Mouse (Mus musculus) heart, postnatal 0 days (tissue): Measurements from ENCODE around the gene Cttn. TPM values are rescaled to one million over a fixed set of nuclear protein-coding genes. Genes with fewer than 3 reads are reported as not detected.

Experiments
- ATAC-seq: fragments of 200-750 bp; cut with Nextera tagmentation; 2 replicates; pipeline ENCODE4 v1.8.0; 2017; ENCODE audit warnings: low read depth, moderate number of reproducible peaks, moderate library complexity; ENCODE audit not compliant: insufficient read depth
- DNase-seq: peaks from one replicate; pipeline ENCODE4 v3.0.0-alpha.2; 2016; ENCODE audit warnings: low spot score
- H3K27ac ChIP-seq: fragments of 300-500 bp; sonication (generic); 2 replicates; pipeline ENCODE4 v1.5.1; 2014; ENCODE audit warnings: low read depth, mild to moderate bottlenecking
- H3K27me3 ChIP-seq: fragments of 300-500 bp; sonication (generic); 2 replicates; pipeline ENCODE4 v1.6.1; 2014; ENCODE audit warnings: low read length, mixed read lengths; ENCODE audit not compliant: control insufficient read depth, insufficient read depth
- H3K36me3 ChIP-seq: fragments of 300-500 bp; sonication (generic); replicated peaks from 2 replicates; pipeline ENCODE4 v1.6.1; 2014; ENCODE audit warnings: low read length, mixed read lengths; ENCODE audit not compliant: control insufficient read depth, insufficient read depth
- H3K4me1 ChIP-seq: fragments of 300-500 bp; sonication (generic); 2 replicates; pipeline ENCODE4 v1.6.1; 2014; ENCODE audit warnings: antibody characterized with exemption; ENCODE audit not compliant: control insufficient read depth, insufficient read depth
- H3K4me2 ChIP-seq: fragments of 300-500 bp; sonication (generic); 2 replicates; pipeline ENCODE4 v1.6.1; 2014; ENCODE audit warnings: low read depth, mild to moderate bottlenecking, low read length, moderate library complexity
- H3K4me3 ChIP-seq: fragments of 300-500 bp; sonication (generic); 2 replicates; pipeline ENCODE4 v1.5.1; 2014; ENCODE audit warnings: low read depth, low read length
- H3K9ac ChIP-seq: fragments of 300-500 bp; sonication (generic); replicated peaks from 2 replicates; pipeline ENCODE4 v1.6.1; 2014; ENCODE audit warnings: low read depth, low read length, mixed read lengths
- H3K9me3 ChIP-seq: fragments of 300-500 bp; sonication (generic); replicated peaks from 2 replicates; pipeline ENCODE4 v1.6.1; 2016; ENCODE audit warnings: low read length; ENCODE audit not compliant: control insufficient read depth
- CTCF ChIP-seq: IDR thresholded peaks from 2 replicates; pipeline ENCODE4 v1.5.1; 2016; ENCODE audit warnings: antibody characterized with exemption, control low read depth, low read depth
- EP300 ChIP-seq: IDR thresholded peaks from 2 replicates; pipeline ENCODE4 v1.6.1; 2016; ENCODE audit warnings: antibody characterized with exemption, low read depth
- WGBS: fragments of 180-500 bp; shearing (Covaris S2); extraction: QIAGEN DNeasy Blood & Tissue Kit; methylation state at CpG from one replicate; pipeline ENCODE4 v1.1.7; 2014; 5-methylcytosine and 5-hydroxymethylcytosine counted together
- polyA plus RNA-seq: library from polyadenylated mRNA; unstranded; fragments of >200 nt; fragmentation: Nextera tagmentation; extraction: Ambion mirVana; gene quantifications from 2 replicates; pipeline ENCODE4 v1.2.1, GENCODE M21; 2015
- total RNA-seq: library from RNA; depleted of rRNA; stranded (reverse); fragments of >200 nt; gene quantifications from 2 replicates; pipeline ENCODE4 v1.2.3, GENCODE M21; 2014; ENCODE audit warnings: low replicate concordance

The Cttn gene
- total and polyA plus RNA-seq, 2 experiments from 2014 or later, result 69.0 to 87.3 TPM

DNA sequence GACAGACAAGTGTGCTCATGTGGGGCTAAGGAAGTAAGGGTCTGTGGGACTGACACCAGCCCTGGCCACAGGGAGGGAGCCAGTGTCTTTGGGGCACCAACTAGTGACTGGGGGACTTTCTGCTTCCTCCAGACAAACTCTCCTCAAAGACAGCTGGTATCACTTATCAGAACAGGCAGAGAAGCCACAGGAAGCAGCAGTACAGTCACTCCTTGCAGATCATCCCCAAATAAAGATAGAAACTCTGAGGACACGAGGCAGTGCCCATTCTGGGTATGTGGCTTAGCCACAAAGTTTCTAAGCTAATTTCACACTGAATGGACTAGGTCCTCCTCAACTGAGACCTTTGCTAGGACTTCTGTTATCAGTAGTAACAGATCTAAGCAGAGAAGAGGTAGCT is 22.1 kb upstream of the Cttn start:
- TF ChIP-seq CTCF (no peak), EP300 (no peak)
- Histone ChIP-seq H3K9me3 (no peaks in the 10 kb centered on the region), H3K4me1 (peaks cover 32% of the 10 kb centered on the region), H3K4me3 (no peak overlapping the region), H3K36me3 (peaks cover 68% of the 10 kb centered on the region), H3K27me3 (no peaks in the 10 kb centered on the region), H3K27ac (no peak overlapping the region), H3K4me2 (no peak overlapping the region), H3K9ac (no peak overlapping the region)
- 42% methylated on average over 1 of the region's 1 CpGs for WGBS
- no peak for ATAC-seq
- DNase-seq, result no peak

DNA sequence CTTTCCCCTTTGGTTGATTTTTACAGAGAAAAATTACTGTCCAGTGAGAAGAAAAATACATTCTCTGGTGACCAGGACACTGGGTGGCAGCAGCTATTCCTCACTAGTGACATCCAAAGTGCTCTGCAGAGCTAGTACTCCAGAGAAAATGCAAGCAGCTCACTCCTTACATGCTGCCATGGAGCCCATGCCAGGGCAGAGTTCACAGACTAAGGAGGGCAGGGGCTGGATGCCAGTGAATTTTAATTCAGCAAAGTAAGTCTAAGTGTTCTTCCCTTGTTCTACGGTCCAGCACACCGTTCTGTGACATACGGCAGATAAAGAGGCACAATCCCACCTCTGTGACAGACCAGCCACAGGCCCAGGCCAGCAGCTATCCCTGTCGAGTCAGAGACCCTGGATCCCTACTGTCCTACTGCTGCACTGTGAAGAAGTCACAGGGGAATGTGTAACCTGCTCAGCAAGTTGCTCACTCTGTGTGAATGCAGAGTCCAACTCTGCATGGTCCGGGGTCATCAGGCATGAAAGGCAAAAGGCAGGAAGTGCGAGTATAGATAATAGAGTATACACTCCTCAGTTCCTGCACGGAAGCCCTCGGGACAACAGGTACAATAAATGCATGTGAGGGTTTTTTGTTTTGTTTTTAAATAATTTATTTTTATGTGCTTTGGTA is 19.5 kb upstream of the Cttn start:
- 29% methylated on average over 8 of the region's 8 CpGs for WGBS
- H3K27ac ChIP-seq, result peak overlapping the region; percentile 80
- peaks cover 53% of the 10 kb centered on the region for H3K36me3 ChIP-seq
- H3K9me3 ChIP-seq, result no peaks in the 10 kb centered on the region
- peaks cover 45% of the 10 kb centered on the region for H3K4me1 ChIP-seq
- no peaks in the 10 kb centered on the region for H3K27me3 ChIP-seq
- ATAC-seq, result no peak
- DNase-seq, result no peak
- H3K9ac ChIP-seq, result no peak overlapping the region
- TF ChIP-seq EP300 (no peak), CTCF (no peak)
- H3K4me3 ChIP-seq, result no peak overlapping the region
- no peak overlapping the region for H3K4me2 ChIP-seq

DNA sequence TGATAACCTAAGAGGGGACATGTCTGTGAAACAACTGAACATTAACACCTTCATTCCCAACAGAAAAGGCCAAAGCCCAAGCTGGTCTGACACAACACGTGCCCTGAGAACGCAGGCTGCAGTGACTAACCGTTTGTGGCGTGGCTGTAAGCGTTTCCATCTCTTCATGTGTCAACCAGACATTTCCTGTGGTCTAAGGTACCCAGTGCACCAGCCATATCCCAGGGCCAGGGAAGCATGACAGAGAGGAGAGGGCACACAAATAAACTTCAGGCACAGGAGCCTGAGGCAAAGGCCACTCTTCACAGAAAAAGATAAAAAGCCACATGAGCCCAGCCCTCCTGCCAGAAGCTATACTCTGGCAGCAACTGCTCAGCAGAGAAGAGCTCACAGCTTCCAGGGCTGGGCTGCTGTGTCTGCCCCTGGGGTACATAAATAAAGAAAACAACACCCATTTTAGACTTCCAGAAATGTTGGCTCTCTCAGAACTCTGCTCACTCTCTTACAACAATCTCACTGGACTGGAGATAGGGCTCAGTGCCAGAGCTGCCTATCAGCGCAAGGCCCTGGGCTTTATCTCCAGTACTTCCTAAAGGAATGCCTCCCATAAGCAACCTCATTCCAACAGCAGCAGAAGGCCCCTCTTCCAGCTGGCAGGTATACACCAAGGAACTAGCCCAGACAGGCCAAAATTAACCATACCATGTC is 18.4 kb upstream of the Cttn start:
- peaks cover 53% of the 10 kb centered on the region for H3K36me3 ChIP-seq
- no peaks in the 10 kb centered on the region for H3K27me3 ChIP-seq
- peak overlapping the region; percentile 23; the same call in 1 of the 2 replicates for H3K4me2 ChIP-seq
- peak; percentile 76 for DNase-seq
- WGBS, result 10% methylated on average over 6 of the region's 6 CpGs
- H3K9ac ChIP-seq, result peak overlapping the region; percentile 9; the same call in 1 of the 2 replicates
- no peak overlapping the region for H3K4me3 ChIP-seq
- H3K4me1 ChIP-seq, result peaks cover 45% of the 10 kb centered on the region
- peak overlapping the region; percentile 80 for H3K27ac ChIP-seq
- TF ChIP-seq CTCF (no peak), EP300 (no peak)
- ATAC-seq, result peak; percentile 78
- no peaks in the 10 kb centered on the region for H3K9me3 ChIP-seq

DNA sequence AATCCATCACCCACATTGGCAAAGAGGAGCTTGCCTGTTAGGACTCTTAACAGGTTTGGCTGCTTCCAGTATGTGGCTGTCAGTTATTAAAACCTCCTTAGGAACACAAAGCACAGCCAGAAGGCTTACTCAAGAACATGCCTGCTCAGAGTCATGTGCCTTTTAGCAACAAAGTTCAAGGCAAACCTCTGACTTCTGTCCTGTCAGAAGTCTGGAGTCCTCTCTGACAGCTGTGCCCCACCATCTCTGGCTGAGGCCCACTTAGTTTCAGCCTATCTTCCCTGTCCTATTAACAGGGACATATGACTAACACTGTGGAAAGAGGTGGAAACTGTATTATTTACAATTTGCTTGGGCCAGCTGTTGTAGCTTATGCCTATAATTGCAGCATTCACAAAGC is 9.5 kb upstream of the Cttn start:
- Histone ChIP-seq H3K27me3 (no peaks in the 10 kb centered on the region), H3K36me3 (peaks cover 81% of the 10 kb centered on the region), H3K9me3 (no peaks in the 10 kb centered on the region), H3K27ac (no peak overlapping the region), H3K4me3 (no peak overlapping the region), H3K4me2 (no peak overlapping the region), H3K4me1 (no peaks in the 10 kb centered on the region), H3K9ac (no peak overlapping the region)
- DNase-seq, result no peak
- no peak for ATAC-seq
- TF ChIP-seq EP300 (no peak), CTCF (no peak)

DNA sequence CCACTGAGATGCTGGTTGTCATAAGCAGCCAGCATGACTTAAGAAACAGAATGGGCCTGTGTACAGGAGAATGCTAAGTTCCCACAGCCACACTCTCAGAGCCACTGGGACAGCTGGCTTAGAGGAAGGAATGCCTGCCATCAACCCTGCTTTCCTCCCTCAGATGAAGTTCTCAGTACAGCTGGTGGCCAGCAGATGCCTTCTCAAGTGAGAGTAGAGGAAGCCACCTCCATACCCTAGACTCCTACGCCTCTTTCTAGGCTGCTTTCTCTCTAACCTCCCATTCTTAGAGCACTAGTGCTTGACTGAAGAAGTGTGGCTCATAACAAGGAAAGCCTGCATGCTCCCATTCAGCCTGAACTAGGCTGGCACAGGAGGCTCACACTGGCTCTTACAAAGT is 8.8 kb upstream of the Cttn start:
- H3K36me3 ChIP-seq, result peaks cover 74% of the 10 kb centered on the region

More for the DNA sequence above, 8.8 kb upstream of the Cttn start:
- H3K27ac ChIP-seq, result no peak overlapping the region
- ATAC-seq, result no peak
- no peak for DNase-seq
- H3K4me2 ChIP-seq, result no peak overlapping the region
- TF ChIP-seq EP300, result no peak
- no peak for TF ChIP-seq CTCF
- no peaks in the 10 kb centered on the region for H3K9me3 ChIP-seq
- no peaks in the 10 kb centered on the region for H3K27me3 ChIP-seq
- H3K9ac ChIP-seq, result no peak overlapping the region
- 91% methylated on average over 1 of the region's 1 CpGs for WGBS
- no peaks in the 10 kb centered on the region for H3K4me1 ChIP-seq
- H3K4me3 ChIP-seq, result no peak overlapping the region
